Mouse (Mus musculus) v-Abl transformed pro-B cells (cell line): Measurements from ENCODE around the gene Ndrg3.

Experiments used
- in situ Hi-C, 2 experiments: fragments of 400-800 bp; cut with MboI; formaldehyde crosslinking; loops; one replicate each; pipeline ENCODE4 v1.15.1; 2025; ENCODE audit not compliant: unreplicated experiment in 2 of 2

The Ndrg3 gene

DNA sequence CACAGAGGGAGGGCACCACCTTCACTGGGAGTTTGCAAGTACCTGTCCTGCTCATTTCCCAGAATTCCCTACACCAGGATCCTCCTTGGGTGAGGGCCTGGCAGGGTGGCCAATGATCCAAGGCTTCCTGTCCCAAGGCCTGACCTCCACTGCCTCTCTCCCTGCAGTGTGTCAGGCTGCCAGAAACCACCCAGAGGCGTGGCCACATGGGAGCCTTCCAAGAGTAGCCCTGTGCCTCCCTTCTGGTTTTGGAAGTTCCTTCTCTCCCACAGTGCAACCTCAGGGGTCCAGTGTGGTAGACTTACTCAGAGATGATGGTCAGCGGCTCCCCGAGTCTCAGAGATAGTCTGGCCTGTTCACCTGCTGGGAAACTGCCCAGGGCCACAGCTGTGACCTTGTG, 112.3 kb downstream of the Ndrg3 start:
- in situ Hi-C loops: loop anchor here (5.0 to 10.0 kb wide), 4 partner anchors 108 to 208 kb away; partner anchors contain the start of gene Tldc2 (in 2 of the 2)

- in situ Hi-C loops: loop anchor here (5.0 to 10.0 kb wide), 4 partner anchors 110 to 210 kb away; partner anchors contain the start of gene Tldc2 (in 2 of the 2)
Measured at GRCm38 (mm10) chr2:156877726-156878125, 114.1 kb downstream of the Ndrg3 start.
